Mouse (Mus musculus) thymus, adult 2 months (tissue): ENCODE results near the gene Ndufs3. TPM values are rescaled to one million over a fixed set of nuclear protein-coding genes. Genes with fewer than 3 reads are reported as not detected.

ENCODE experiments used
- DNase-seq: peaks from one replicate; pipeline ENCODE4 v3.0.0; 2021
- H3K27ac ChIP-seq: fragments of 200-500 bp; 2 replicates; pipeline ENCODE4 v1.5.1; 2012; ENCODE audit warnings: low read length, control low read depth; ENCODE audit not compliant: control insufficient read depth, insufficient read depth
- H3K27me3 ChIP-seq: fragments of 200-500 bp; 2 replicates; pipeline ENCODE4 v1.6.1; 2012; ENCODE audit warnings: mild to moderate bottlenecking, low read length, moderate library complexity, mixed read lengths; ENCODE audit not compliant: control insufficient read depth, insufficient read depth
- H3K36me3 ChIP-seq: fragments of 200-500 bp; 2 replicates; pipeline ENCODE4 v1.6.1; 2012; ENCODE audit warnings: mild to moderate bottlenecking, low read length, moderate library complexity; ENCODE audit not compliant: control insufficient read depth, insufficient read depth
- H3K4me1 ChIP-seq: fragments of 200-500 bp; replicated peaks from 2 replicates; pipeline ENCODE4 v1.6.1; 2012; ENCODE audit warnings: low read length; ENCODE audit not compliant: control insufficient read depth, insufficient read depth
- H3K4me3 ChIP-seq: fragments of 200-500 bp; 2 replicates; pipeline ENCODE4 v1.5.1; 2012; ENCODE audit warnings: mild to moderate bottlenecking, low read length, control low read depth, moderate library complexity; ENCODE audit not compliant: control insufficient read depth, insufficient read depth
- CTCF ChIP-seq: fragments of 200-500 bp; IDR thresholded peaks from 2 replicates; pipeline ENCODE4 v1.5.1; 2012; ENCODE audit warnings: mild to moderate bottlenecking, control low read depth, low read length, moderate library complexity, borderline replicate concordance; ENCODE audit not compliant: control insufficient read depth, poor library complexity, insufficient read depth; ENCODE audit errors: extremely low read depth
- POLR2A ChIP-seq: fragments of 200-500 bp; IDR thresholded peaks from 2 replicates; pipeline ENCODE4 v1.6.1; 2012; ENCODE audit warnings: mild to moderate bottlenecking, low read length, control low read depth, moderate library complexity; ENCODE audit not compliant: control insufficient read depth, poor library complexity, insufficient read depth; ENCODE audit errors: extremely low read depth
- WGBS: fragments of 180-500 bp; shearing (Covaris S2); methylation state at CpG from one replicate; pipeline ENCODE4 v1.1.7; 2018; 5-methylcytosine and 5-hydroxymethylcytosine counted together
- polyA plus RNA-seq: library from polyadenylated mRNA; depleted of rRNA; stranded (reverse); fragments of >200 nt; gene quantifications from 2 replicates; pipeline ENCODE4 v1.2.3, GENCODE M21; 2012

The Ndufs3 gene
- polyA plus RNA-seq, 1 experiment, result 163 TPM

- no peak overlapping the region for H3K4me3 ChIP-seq
- H3K27ac ChIP-seq, result no peak overlapping the region
- no peak for TF ChIP-seq POLR2A
- TF ChIP-seq CTCF, result no peak
- no peaks in the 10 kb centered on the region for H3K4me1 ChIP-seq
- DNase-seq, result no peak
- no peaks in the 10 kb centered on the region for H3K36me3 ChIP-seq
- 72% methylated on average over 6 of the region's 6 CpGs for WGBS
- H3K27me3 ChIP-seq, result peaks cover 7% of the 10 kb centered on the region; the same call in 1 of the 2 replicates
Measured at GRCm38 (mm10) chr2:90880144-90880785, 24.4 kb downstream of the Ndufs3 start.

GRCm38 (mm10) chr2:90879419-90879818 is 25.2 kb downstream of the Ndufs3 start:
- Histone ChIP-seq H3K4me3 (no peak overlapping the region), H3K36me3 (no peaks in the 10 kb centered on the region), H3K27me3 (peaks cover 3% of the 10 kb centered on the region; the same call in 1 of the 2 replicates), H3K4me1 (no peaks in the 10 kb centered on the region), H3K27ac (no peak overlapping the region)
- no peak for TF ChIP-seq CTCF
- TF ChIP-seq POLR2A, result no peak
- no peak for DNase-seq

GRCm38 (mm10) chr2:90877584-90878259 is 26.9 kb downstream of the Ndufs3 start:
- no peak for TF ChIP-seq CTCF
- no peak for TF ChIP-seq POLR2A
- Histone ChIP-seq H3K36me3 (no peaks in the 10 kb centered on the region), H3K4me1 (no peaks in the 10 kb centered on the region), H3K27ac (no peak overlapping the region), H3K4me3 (no peak overlapping the region), H3K27me3 (0 out of 2 replicates have a peak, but pooled peaks cover 2% of the 10 kb centered on the region)
- DNase-seq, result no peak
- WGBS, result 66% methylated on average over 5 of the region's 5 CpGs

GRCm38 (mm10) chr2:90875239-90875638 is 29.4 kb downstream of the Ndufs3 start:
- Histone ChIP-seq H3K4me3 (no peak overlapping the region), H3K27me3 (0 out of 2 replicates have a peak, but pooled peaks cover 2% of the 10 kb centered on the region), H3K4me1 (no peaks in the 10 kb centered on the region), H3K27ac (no peak overlapping the region), H3K36me3 (no peaks in the 10 kb centered on the region)
- 55% methylated on average over 2 of the region's 2 CpGs for WGBS
- no peak for DNase-seq
- TF ChIP-seq CTCF (no peak), POLR2A (no peak)

GRCm38 (mm10) chr2:90874025-90874424 is 30.6 kb downstream of the Ndufs3 start:
- 88% methylated on average over 1 of the region's 1 CpGs for WGBS
- no peak for DNase-seq
- H3K4me3 ChIP-seq, result no peak overlapping the region
- TF ChIP-seq CTCF, result no peak
- no peaks in the 10 kb centered on the region for H3K27me3 ChIP-seq
- H3K4me1 ChIP-seq, result no peaks in the 10 kb centered on the region
- H3K36me3 ChIP-seq, result no peaks in the 10 kb centered on the region
- no peak overlapping the region for H3K27ac ChIP-seq

- Histone ChIP-seq H3K27ac (no peak overlapping the region), H3K36me3 (peaks cover 4% of the 10 kb centered on the region; the same call in 1 of the 2 replicates), H3K27me3 (no peaks in the 10 kb centered on the region), H3K4me3 (no peak overlapping the region), H3K4me1 (no peaks in the 10 kb centered on the region)
- no peak for TF ChIP-seq POLR2A
- TF ChIP-seq CTCF, result no peak
- no peak for DNase-seq
- WGBS, result 63% methylated on average over 8 of the region's 8 CpGs
Measured at GRCm38 (mm10) chr2:90871180-90871961, 33.3 kb downstream of the Ndufs3 start.
